Mouse (Mus musculus): ENCODE data around the gene Gpx4.

GRCm38 (mm10) chr10:80063877-80064650, 17.1 kb downstream of the Gpx4 start:
- TF ChIP-seq POLR2A (IDR thresholded peaks at IDR 0.05; ENCODE audit: borderline replicate concordance, insufficient read depth, low read length) (no peak), CTCF (IDR thresholded peaks at IDR 0.05; ENCODE audit: borderline replicate concordance, insufficient read depth, low read depth, low read length) (no peak)

Data from cerebellum, adult 2 months (tissue).